Mouse (Mus musculus) lung, embryonic 14.5 days (tissue): ENCODE data around the gene Setd5. TPM values are rescaled to one million over a fixed set of nuclear protein-coding genes. Genes with fewer than 3 reads are reported as not detected.

Source experiments
- ATAC-seq: fragments of 200-750 bp; cut with Nextera tagmentation; 2 replicates; pipeline ENCODE4 v1.8.0; 2017; ENCODE audit warnings: mild to moderate bottlenecking, moderate TSS enrichment, moderate library complexity; ENCODE audit not compliant: insufficient read depth
- DNase-seq: peaks from one replicate; pipeline ENCODE4 v3.0.0-alpha.2; 2015
- H3K27ac ChIP-seq: fragments of 300-500 bp; sonication (generic); 2 replicates; pipeline ENCODE4 v1.5.1; 2014; ENCODE audit warnings: low read depth, mild to moderate bottlenecking, moderate library complexity
- H3K27me3 ChIP-seq: fragments of 300-500 bp; sonication (generic); 2 replicates; pipeline ENCODE4 v1.6.1; 2014; ENCODE audit warnings: low read length, control low read depth; ENCODE audit not compliant: insufficient read depth
- H3K36me3 ChIP-seq: fragments of 300-500 bp; sonication (generic); 2 replicates; pipeline ENCODE4 v1.6.1; 2014; ENCODE audit warnings: control low read depth; ENCODE audit not compliant: insufficient read depth
- H3K4me1 ChIP-seq: fragments of 300-500 bp; sonication (generic); 2 replicates; pipeline ENCODE4 v1.6.1; 2014; ENCODE audit warnings: antibody characterized with exemption, control low read depth; ENCODE audit not compliant: insufficient read depth
- H3K4me2 ChIP-seq: fragments of 300-500 bp; sonication (generic); 2 replicates; pipeline ENCODE4 v1.6.1; 2014; ENCODE audit warnings: mild to moderate bottlenecking
- H3K4me3 ChIP-seq: fragments of 300-500 bp; sonication (generic); 2 replicates; pipeline ENCODE4 v1.5.1; 2014; ENCODE audit warnings: low read depth, low read length
- H3K9ac ChIP-seq: fragments of 300-500 bp; sonication (generic); 2 replicates; pipeline ENCODE4 v1.6.1; 2014
- H3K9me3 ChIP-seq: fragments of 300-500 bp; sonication (generic); 2 replicates; pipeline ENCODE4 v1.6.1; 2016; ENCODE audit warnings: low read depth, low read length, control low read depth
- CTCF ChIP-seq: IDR thresholded peaks from 2 replicates; pipeline ENCODE4 v1.5.1; 2016; ENCODE audit warnings: antibody characterized with exemption, low read depth
- WGBS: fragments of 180-500 bp; shearing (Covaris S2); extraction: QIAGEN DNeasy Blood & Tissue Kit; methylation state at CpG from one replicate; pipeline ENCODE4 v1.1.7; 2014; 5-methylcytosine and 5-hydroxymethylcytosine counted together
- polyA plus RNA-seq: library from polyadenylated mRNA; unstranded; fragments of >200 nt; fragmentation: Nextera tagmentation; extraction: Ambion mirVana; gene quantifications from 2 replicates; pipeline ENCODE4 v1.2.1, GENCODE M21; 2014

Gene Setd5
- polyA plus RNA-seq, 1 experiment from 2014 or later = 96.9 TPM

GRCm38 (mm10) chr6:113076012-113076685 lies 1.0 kb upstream of the Setd5 start:
- Histone ChIP-seq H3K9me3 (no peaks in the 10 kb centered on the region), H3K4me3 (peak overlapping the region; percentile 95), H3K36me3 (peaks cover 8% of the 10 kb centered on the region; the same call in 1 of the 2 replicates), H3K27me3 (no peaks in the 10 kb centered on the region), H3K9ac (peak overlapping the region; percentile 99), H3K4me1 (0 out of 2 replicates have a peak, but pooled peaks cover 14% of the 10 kb centered on the region), H3K27ac (peak overlapping the region; percentile 100), H3K4me2 (peak overlapping the region; percentile 73)
- DNase-seq (peak; percentile 98), ATAC-seq (peak; percentile 90)
- peak; percentile 62 for TF ChIP-seq CTCF
- under 1% methylated on average over 47 of the region's 55 CpGs for WGBS

GRCm38 (mm10) chr6:113077569-113078030 lies 435 bp downstream of the Setd5 start:
- ATAC-seq (no peak), DNase-seq (no peak)
- Histone ChIP-seq H3K9ac (peak overlapping the region; percentile 99), H3K4me2 (peak overlapping the region; percentile 73), H3K4me1 (peaks cover 14% of the 10 kb centered on the region; the same call in 1 of the 2 replicates), H3K36me3 (peaks cover 6% of the 10 kb centered on the region; the same call in 1 of the 2 replicates), H3K4me3 (peak overlapping the region; percentile 95), H3K9me3 (no peaks in the 10 kb centered on the region), H3K27ac (peak overlapping the region; percentile 100), H3K27me3 (no peaks in the 10 kb centered on the region)
- no peak for TF ChIP-seq CTCF
- WGBS = 0% methylated on average over 26 of the region's 28 CpGs

- ATAC-seq = no peak
- TF ChIP-seq CTCF = no peak
These were observed 1.0 kb downstream of the Setd5 start for GRCm38 (mm10) chr6:113078031-113078721.

DNA sequence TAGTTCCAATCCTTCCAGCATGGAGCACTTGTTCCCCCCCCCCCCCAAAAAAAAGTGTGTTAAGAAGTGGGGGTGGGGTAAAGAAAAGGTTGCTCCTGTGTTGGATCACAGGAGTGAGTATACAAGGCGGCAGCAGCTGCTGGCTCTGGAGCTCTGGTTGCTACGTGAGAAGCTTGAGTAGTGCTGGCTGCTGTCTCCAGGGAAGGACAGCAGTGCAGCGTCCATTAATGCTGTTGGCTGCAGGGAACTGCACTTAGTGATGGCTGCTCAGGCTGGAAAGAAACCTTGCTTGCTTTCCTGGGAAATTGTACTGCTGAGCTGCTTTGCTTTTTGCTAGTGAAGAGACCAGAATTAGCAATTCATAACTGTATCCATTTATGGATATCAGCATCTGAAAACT lies 2.3 kb downstream of the Setd5 start:
- no peak for TF ChIP-seq CTCF
- H3K27me3 ChIP-seq = no peaks in the 10 kb centered on the region
- ATAC-seq = no peak
- peak overlapping the region; percentile 59 for H3K27ac ChIP-seq
- peaks cover 5% of the 10 kb centered on the region; the same call in 1 of the 2 replicates for H3K36me3 ChIP-seq
- H3K9ac ChIP-seq = peak overlapping the region; percentile 99
- H3K9me3 ChIP-seq = no peaks in the 10 kb centered on the region
- peaks cover 7% of the 10 kb centered on the region; the same call in 1 of the 2 replicates for H3K4me1 ChIP-seq
- peak overlapping the region; percentile 95 for H3K4me3 ChIP-seq
- WGBS = 0% methylated on average over 3 of the region's 3 CpGs
- peak overlapping the region; percentile 73 for H3K4me2 ChIP-seq
- peak; percentile 79 for DNase-seq

More at GRCm38 (mm10) chr6:113078031-113078721, 1.0 kb downstream of the Setd5 start:
- H3K4me2 ChIP-seq = peak overlapping the region; percentile 73
- peak overlapping the region; percentile 100 for H3K27ac ChIP-seq
- peak; percentile 74 for DNase-seq
- under 1% methylated on average over 18 of the region's 18 CpGs for WGBS
- peak overlapping the region; percentile 99 for H3K9ac ChIP-seq
- H3K27me3 ChIP-seq = no peaks in the 10 kb centered on the region
- H3K9me3 ChIP-seq = no peaks in the 10 kb centered on the region
- H3K4me3 ChIP-seq = peak overlapping the region; percentile 95
- peaks cover 6% of the 10 kb centered on the region; the same call in 1 of the 2 replicates for H3K36me3 ChIP-seq
- H3K4me1 ChIP-seq = peaks cover 14% of the 10 kb centered on the region; the same call in 1 of the 2 replicates

DNA sequence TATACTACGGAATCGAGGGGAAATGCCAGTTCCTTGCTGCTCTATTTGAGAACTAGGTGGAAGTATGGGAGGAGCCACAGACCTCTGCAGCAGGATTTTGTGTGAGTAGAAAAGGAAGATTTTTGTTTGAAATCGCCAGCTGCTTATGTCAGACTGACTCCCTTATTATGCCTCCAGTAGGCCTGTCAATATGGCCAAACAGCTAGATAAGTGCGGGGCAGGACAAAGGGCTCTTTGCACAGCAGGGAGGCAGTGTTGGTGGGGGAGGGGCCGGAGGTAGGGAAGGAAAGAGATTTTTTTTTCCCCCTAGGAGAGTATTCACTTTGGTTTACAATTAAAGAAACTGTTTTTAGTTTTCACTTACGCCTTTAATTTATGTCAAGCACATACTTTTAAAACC lies 5.1 kb downstream of the Setd5 start:
- 13% methylated on average over 6 of the region's 6 CpGs for WGBS
- no peak for TF ChIP-seq CTCF
- no peaks in the 10 kb centered on the region for H3K27me3 ChIP-seq
- H3K4me3 ChIP-seq = no peak overlapping the region
- no peak for ATAC-seq
- no peaks in the 10 kb centered on the region for H3K9me3 ChIP-seq
- peak overlapping the region; percentile 30; the same call in 1 of the 2 replicates for H3K9ac ChIP-seq
- no peaks in the 10 kb centered on the region for H3K36me3 ChIP-seq
- H3K27ac ChIP-seq = no peak overlapping the region
- peak overlapping the region; percentile 34 for H3K4me2 ChIP-seq
- peak; percentile 19 for DNase-seq
- H3K4me1 ChIP-seq = peaks cover 2% of the 10 kb centered on the region; the same call in 1 of the 2 replicates

DNA sequence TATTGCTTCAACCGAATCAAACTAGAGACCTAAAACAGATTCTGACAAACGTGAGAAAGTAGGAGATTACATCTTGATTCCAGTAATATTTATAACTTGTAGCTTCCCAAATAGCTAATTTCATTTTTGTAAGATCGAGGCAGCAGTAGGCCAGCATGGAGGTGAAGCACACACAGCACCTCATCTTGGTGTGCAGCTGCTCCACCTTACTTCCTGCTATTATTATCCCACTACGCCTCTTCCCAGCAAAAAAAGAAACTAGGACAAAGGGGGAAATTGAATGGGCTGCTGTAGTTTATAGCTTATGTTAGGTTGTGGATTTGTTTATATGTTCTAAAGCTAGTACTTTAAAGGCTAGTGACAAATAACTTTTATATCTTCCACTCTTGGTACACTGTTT lies 7.4 kb downstream of the Setd5 start:
- Histone ChIP-seq H3K4me1 (peaks cover 2% of the 10 kb centered on the region; the same call in 1 of the 2 replicates), H3K9me3 (no peaks in the 10 kb centered on the region), H3K27me3 (no peaks in the 10 kb centered on the region), H3K4me2 (no peak overlapping the region), H3K9ac (no peak overlapping the region), H3K27ac (no peak overlapping the region), H3K36me3 (0 out of 2 replicates have a peak, but pooled peaks cover 3% of the 10 kb centered on the region), H3K4me3 (no peak overlapping the region)
- no peak for TF ChIP-seq CTCF
- ATAC-seq (no peak), DNase-seq (no peak)
- 59% methylated on average over 4 of the region's 4 CpGs for WGBS

GRCm38 (mm10) chr6:113093206-113093605 lies 16.0 kb downstream of the Setd5 start:
- WGBS = 78% methylated on average over 3 of the region's 3 CpGs
- ATAC-seq (no peak), DNase-seq (no peak)
- H3K36me3 ChIP-seq = 0 out of 2 replicates have a peak, but pooled peaks cover 3% of the 10 kb centered on the region
- no peak for TF ChIP-seq CTCF
- no peak overlapping the region for H3K27ac ChIP-seq
- no peak overlapping the region for H3K9ac ChIP-seq
- H3K27me3 ChIP-seq = no peaks in the 10 kb centered on the region
- no peaks in the 10 kb centered on the region for H3K4me1 ChIP-seq
- no peak overlapping the region for H3K4me3 ChIP-seq
- no peak overlapping the region for H3K4me2 ChIP-seq
- no peaks in the 10 kb centered on the region for H3K9me3 ChIP-seq
